Mouse (Mus musculus): ENCODE results near the gene Rita1. TPM values are rescaled to one million over a fixed set of nuclear protein-coding genes. Genes with fewer than 3 reads are reported as not detected.

The Rita1 gene
- polyA plus RNA-seq, 1 experiment from 2014 or later, result 33.1 TPM

- whole genome bisulfite sequencing, result under 1% methylated on average over 48 of the region's 53 CpGs
- Histone ChIP-seq H3K9ac (ENCODE audit: low read depth, low read length) (peak within 1 kb of the TSS; percentile 61), H3K36me3 (ENCODE audit: control insufficient read depth, insufficient read depth, low read length) (no peaks in the 10 kb centered on the region), H3K9me3 (replicated peaks; ENCODE audit: control insufficient read depth, low read length, poor library complexity, severe bottlenecking) (no peaks in the 10 kb centered on the region), H3K27me3 (ENCODE audit: control insufficient read depth, insufficient read depth, low read depth, low read length) (peaks cover 28% of the 10 kb centered on the region), H3K27ac (ENCODE audit: low read length) (no peak within 1 kb of the TSS), H3K4me1 (ENCODE audit: control insufficient read depth, insufficient read depth, low read length) (peaks cover 15% of the 10 kb centered on the region), H3K4me2 (ENCODE audit: low read length) (peak within 1 kb of the TSS; percentile 69), H3K4me3 (ENCODE audit: low read depth, low read length) (peak within 1 kb of the TSS; percentile 36)
- ATAC-seq, result 0 out of 2 replicates have a peak, but pooled peaks have one; percentile 12
These were observed 36.4 kb upstream of the Rita1 start, which contains the start of gene Rasal1 for GRCm38 (mm10) chr5:120648569-120649373. Rasal1 (plus strand) TSS chr5:120648812.

DNA sequence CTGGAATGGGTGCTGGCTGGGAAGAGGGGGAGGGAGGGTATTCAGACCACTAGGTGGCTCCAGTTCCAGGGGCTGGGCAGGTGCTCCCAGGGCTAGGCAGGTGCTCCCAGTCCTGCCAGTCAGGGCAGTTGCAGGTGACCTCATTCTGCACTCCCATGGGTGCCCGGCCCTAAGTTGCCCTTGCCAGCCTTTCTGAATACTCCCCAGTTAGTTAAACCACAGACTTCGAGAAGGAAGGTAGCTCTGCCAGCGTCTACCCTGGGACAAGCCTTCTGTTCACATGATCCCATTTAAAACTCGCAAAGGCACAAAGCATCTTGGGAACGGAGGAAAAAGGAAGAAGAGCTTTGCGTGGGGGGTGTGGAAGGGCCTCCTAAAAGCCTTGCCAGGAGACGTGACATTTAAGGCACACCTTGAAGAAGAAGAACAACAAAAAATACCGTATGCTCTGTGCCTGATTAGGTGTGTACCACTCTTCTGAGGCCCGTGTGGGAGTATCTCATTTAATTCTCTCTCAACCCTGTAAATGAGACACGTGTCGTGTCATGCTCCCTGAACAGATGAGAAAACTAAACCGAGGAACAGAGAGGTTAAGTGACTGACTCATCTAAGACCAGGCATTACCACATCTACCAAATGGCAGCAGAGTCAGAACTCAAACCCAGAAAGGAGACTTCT is 35.6 kb upstream of the Rita1 start:
- H3K9me3 ChIP-seq (replicated peaks; ENCODE audit: control insufficient read depth, low read length, poor library complexity, severe bottlenecking), result no peaks in the 10 kb centered on the region
- H3K27me3 ChIP-seq (ENCODE audit: control insufficient read depth, insufficient read depth, low read depth, low read length), result peaks cover 28% of the 10 kb centered on the region
- H3K4me3 ChIP-seq (ENCODE audit: low read depth, low read length), result no peak overlapping the region
- 44% methylated on average over 12 of the region's 12 CpGs for WGBS
- ATAC-seq, result no peak
- H3K9ac ChIP-seq (ENCODE audit: low read depth, low read length), result no peak overlapping the region
- H3K4me2 ChIP-seq (ENCODE audit: low read length), result peak overlapping the region; percentile 69; the same call in 1 of the 2 replicates
- H3K4me1 ChIP-seq (ENCODE audit: control insufficient read depth, insufficient read depth, low read length), result peaks cover 15% of the 10 kb centered on the region
- H3K27ac ChIP-seq (ENCODE audit: low read length), result no peak overlapping the region
- H3K36me3 ChIP-seq (ENCODE audit: control insufficient read depth, insufficient read depth, low read length), result no peaks in the 10 kb centered on the region

- Histone ChIP-seq H3K4me3 (ENCODE audit: low read depth, low read length) (no peak overlapping the region), H3K4me2 (ENCODE audit: low read length) (no peak overlapping the region), H3K9me3 (replicated peaks; ENCODE audit: control insufficient read depth, low read length, poor library complexity, severe bottlenecking) (no peaks in the 10 kb centered on the region), H3K27me3 (ENCODE audit: control insufficient read depth, insufficient read depth, low read depth, low read length) (peaks cover 28% of the 10 kb centered on the region), H3K9ac (ENCODE audit: low read depth, low read length) (no peak overlapping the region), H3K27ac (ENCODE audit: low read length) (no peak overlapping the region), H3K4me1 (ENCODE audit: control insufficient read depth, insufficient read depth, low read length) (peaks cover 15% of the 10 kb centered on the region), H3K36me3 (ENCODE audit: control insufficient read depth, insufficient read depth, low read length) (no peaks in the 10 kb centered on the region)
- ATAC-seq, result no peak
- WGBS, result 79% methylated on average over 4 of the region's 4 CpGs
These were observed 35.0 kb upstream of the Rita1 start for GRCm38 (mm10) chr5:120647361-120647760.

- Histone ChIP-seq H3K4me2 (ENCODE audit: low read length) (no peak overlapping the region), H3K9ac (ENCODE audit: low read depth, low read length) (no peak overlapping the region)
- ATAC-seq, result no peak
These were observed 33.5 kb upstream of the Rita1 start for GRCm38 (mm10) chr5:120645851-120646250.

GRCm38 (mm10) chr5:120644227-120644626 is 31.8 kb upstream of the Rita1 start:
- Histone ChIP-seq H3K4me3 (ENCODE audit: low read depth, low read length) (no peak overlapping the region), H3K9me3 (replicated peaks; ENCODE audit: control insufficient read depth, low read length, poor library complexity, severe bottlenecking) (no peaks in the 10 kb centered on the region)
- 93% methylated on average over 3 of the region's 3 CpGs for WGBS

More at GRCm38 (mm10) chr5:120645851-120646250, 33.5 kb upstream of the Rita1 start:
- Histone ChIP-seq H3K4me3 (ENCODE audit: low read depth, low read length) (no peak overlapping the region), H3K27me3 (ENCODE audit: control insufficient read depth, insufficient read depth, low read depth, low read length) (peaks cover 26% of the 10 kb centered on the region), H3K36me3 (ENCODE audit: control insufficient read depth, insufficient read depth, low read length) (no peaks in the 10 kb centered on the region), H3K9me3 (replicated peaks; ENCODE audit: control insufficient read depth, low read length, poor library complexity, severe bottlenecking) (no peaks in the 10 kb centered on the region), H3K4me1 (ENCODE audit: control insufficient read depth, insufficient read depth, low read length) (peaks cover 15% of the 10 kb centered on the region), H3K27ac (ENCODE audit: low read length) (no peak overlapping the region)
- WGBS, result 61% methylated on average over 6 of the region's 6 CpGs

GRCm38 (mm10) chr5:120643365-120644085 is 31.1 kb upstream of the Rita1 start:
- WGBS, result 73% methylated on average over 14 of the region's 14 CpGs
- Histone ChIP-seq H3K9ac (ENCODE audit: low read depth, low read length) (no peak overlapping the region), H3K9me3 (replicated peaks; ENCODE audit: control insufficient read depth, low read length, poor library complexity, severe bottlenecking) (no peaks in the 10 kb centered on the region), H3K27me3 (ENCODE audit: control insufficient read depth, insufficient read depth, low read depth, low read length) (peaks cover 4% of the 10 kb centered on the region), H3K4me3 (ENCODE audit: low read depth, low read length) (no peak overlapping the region), H3K4me2 (ENCODE audit: low read length) (no peak overlapping the region), H3K4me1 (ENCODE audit: control insufficient read depth, insufficient read depth, low read length) (peaks cover 5% of the 10 kb centered on the region), H3K27ac (ENCODE audit: low read length) (no peak overlapping the region), H3K36me3 (ENCODE audit: control insufficient read depth, insufficient read depth, low read length) (no peaks in the 10 kb centered on the region)
- no peak for ATAC-seq

More at GRCm38 (mm10) chr5:120644227-120644626, 31.8 kb upstream of the Rita1 start:
- Histone ChIP-seq H3K27me3 (ENCODE audit: control insufficient read depth, insufficient read depth, low read depth, low read length) (peaks cover 11% of the 10 kb centered on the region), H3K27ac (ENCODE audit: low read length) (no peak overlapping the region), H3K36me3 (ENCODE audit: control insufficient read depth, insufficient read depth, low read length) (no peaks in the 10 kb centered on the region), H3K4me2 (ENCODE audit: low read length) (no peak overlapping the region), H3K9ac (ENCODE audit: low read depth, low read length) (no peak overlapping the region), H3K4me1 (ENCODE audit: control insufficient read depth, insufficient read depth, low read length) (peaks cover 12% of the 10 kb centered on the region)
- ATAC-seq, result no peak

DNA sequence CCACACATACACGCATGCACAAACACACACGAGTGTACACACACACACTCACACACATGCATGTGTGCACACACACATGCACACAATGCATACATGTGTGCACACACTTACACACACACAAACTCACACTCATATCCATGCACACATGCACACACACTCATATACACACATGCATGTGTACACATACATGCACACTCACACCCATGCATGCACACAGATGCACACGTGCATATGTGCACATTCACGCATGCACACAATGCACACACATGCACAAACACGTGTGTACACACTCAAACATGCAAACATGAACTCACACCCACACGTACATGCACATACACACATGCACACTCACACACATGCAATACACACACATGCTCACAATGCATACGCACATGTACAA is 27.7 kb upstream of the Rita1 start:
- no peak overlapping the region for H3K9ac ChIP-seq (ENCODE audit: low read depth, low read length)
- no peaks in the 10 kb centered on the region for H3K27me3 ChIP-seq (ENCODE audit: control insufficient read depth, insufficient read depth, low read depth, low read length)
- H3K4me1 ChIP-seq (ENCODE audit: control insufficient read depth, insufficient read depth, low read length), result no peaks in the 10 kb centered on the region
- 91% methylated on average over 7 of the region's 7 CpGs for WGBS
- no peak overlapping the region for H3K4me3 ChIP-seq (ENCODE audit: low read depth, low read length)
- H3K4me2 ChIP-seq (ENCODE audit: low read length), result no peak overlapping the region
- H3K9me3 ChIP-seq (replicated peaks; ENCODE audit: control insufficient read depth, low read length, poor library complexity, severe bottlenecking), result no peaks in the 10 kb centered on the region
- no peaks in the 10 kb centered on the region for H3K36me3 ChIP-seq (ENCODE audit: control insufficient read depth, insufficient read depth, low read length)
- no peak overlapping the region for H3K27ac ChIP-seq (ENCODE audit: low read length)
- no peak for ATAC-seq

DNA sequence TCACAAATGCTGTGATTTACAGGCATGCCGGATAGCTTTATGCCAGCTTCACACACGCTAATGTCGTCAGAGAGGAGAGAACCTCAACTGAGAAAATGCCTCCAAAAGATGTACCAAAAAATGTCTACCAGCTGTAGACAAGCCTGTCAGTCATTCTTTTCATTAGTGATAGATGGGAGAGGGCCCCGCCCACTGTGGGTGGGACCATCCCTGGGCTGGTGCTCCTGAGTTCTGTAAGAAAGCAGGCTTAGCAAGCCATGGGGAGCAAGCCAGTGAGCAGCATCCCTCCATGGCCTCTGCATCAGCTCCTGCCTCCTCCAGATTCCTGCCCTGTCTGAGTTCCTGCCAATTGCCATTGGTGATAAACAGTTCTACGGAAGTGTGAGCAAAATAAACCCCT is 23.2 kb upstream of the Rita1 start:
- Histone ChIP-seq H3K4me2 (ENCODE audit: low read length) (no peak overlapping the region), H3K9ac (ENCODE audit: low read depth, low read length) (no peak overlapping the region), H3K36me3 (ENCODE audit: control insufficient read depth, insufficient read depth, low read length) (no peaks in the 10 kb centered on the region), H3K9me3 (replicated peaks; ENCODE audit: control insufficient read depth, low read length, poor library complexity, severe bottlenecking) (no peaks in the 10 kb centered on the region), H3K27ac (ENCODE audit: low read length) (no peak overlapping the region), H3K4me3 (ENCODE audit: low read depth, low read length) (no peak overlapping the region), H3K4me1 (ENCODE audit: control insufficient read depth, insufficient read depth, low read length) (peaks cover 3% of the 10 kb centered on the region; the same call in 1 of the 2 replicates), H3K27me3 (ENCODE audit: control insufficient read depth, insufficient read depth, low read depth, low read length) (no peaks in the 10 kb centered on the region)
- WGBS, result 92% methylated on average over 5 of the region's 5 CpGs
- ATAC-seq, result no peak
